Mouse (Mus musculus) forebrain, embryonic 12.5 days (tissue): ENCODE measurements around the gene Mettl1. TPM values are rescaled to one million over a fixed set of nuclear protein-coding genes. Genes with fewer than 3 reads are reported as not detected.

ENCODE experiments used
- microRNA counts: library from miRNA; unstranded; fragments of <30 nt; microRNA quantifications from one replicate; lab custom pipeline; 2017
- microRNA-seq: library from miRNA; unstranded; fragments of <30 nt; microRNA quantifications from one replicate; pipeline ENCODE4, GENCODE M21; 2017
- polyA plus RNA-seq: library from polyadenylated mRNA; unstranded; fragments of >200 nt; fragmentation: Nextera tagmentation; extraction: Ambion mirVana; gene quantifications from 2 replicates; pipeline ENCODE4 v1.2.1, GENCODE M21; 2016

The Mettl1 gene
- polyA plus RNA-seq, 1 experiment from 2014 or later: 35.5 TPM

MicroRNA genes within 50 kb of the gene (microRNA counts, 519-probe panel; counts per million panel counts)
- microRNA mmu-miR-26a (lab: Ali Mortazavi, UCI): 2,339 counts per million, percentile 14 among the panel's probes with 10 or more counts
- not detected for microRNA mmu-miR-546 (lab: Ali Mortazavi, UCI)

Small RNA genes within 50 kb of the gene (microRNA-seq; reads per million reads assigned to microRNA genes)
- 46.8 reads per million, percentile 43 among the genes with 10 or more reads in this experiment for gene Mir26a-2
- gene Mir546: 0.73 reads per million

Other genes starting within 250 kb of the Mettl1 start
- 14.2 and 14.5 TPM in 2 replicates for gene Atp23, start 140.1 kb upstream of the Mettl1 start, polyA plus RNA-seq
- gene Ctdsp2, start 62.7 kb upstream of the Mettl1 start, polyA plus RNA-seq: 49.2 and 49.5 TPM in 2 replicates
- 0.21 TPM in 1 of 2 replicates, not detected in the other for gene Avil, start 40.7 kb upstream of the Mettl1 start, polyA plus RNA-seq
- gene Tsfm, start 10.6 kb upstream of the Mettl1 start, polyA plus RNA-seq: 82.7 and 82.8 TPM in 2 replicates
- 0.14 and 0.20 TPM in 2 replicates for gene Eef1akmt3, start 99 bp downstream of the Mettl1 start, polyA plus RNA-seq
- gene Cyp27b1, start 6.8 kb downstream of the Mettl1 start, polyA plus RNA-seq: 0.10 and 0.28 TPM in 2 replicates
- gene March9, start 18.8 kb downstream of the Mettl1 start, polyA plus RNA-seq: 3.9 and 4.2 TPM in 2 replicates
- gene Cdk4, start 22.1 kb downstream of the Mettl1 start, polyA plus RNA-seq: 2,431 and 2,450 TPM in 2 replicates
- 139 and 158 TPM in 2 replicates for gene Tspan31, start 28.9 kb downstream of the Mettl1 start, polyA plus RNA-seq
- 0.73 and 1.1 TPM in 2 replicates for gene Agap2, start 33.9 kb downstream of the Mettl1 start, polyA plus RNA-seq
- gene Os9, start 79.7 kb downstream of the Mettl1 start, polyA plus RNA-seq: 86.1 and 90.2 TPM in 2 replicates
- gene B4galnt1, start 123.8 kb downstream of the Mettl1 start, polyA plus RNA-seq: 13.3 and 14.7 TPM in 2 replicates
- 0.86 and 2.2 TPM in 2 replicates for gene Slc26a10, start 139.2 kb downstream of the Mettl1 start, polyA plus RNA-seq
- gene Arhgef25, start 148.7 kb downstream of the Mettl1 start, polyA plus RNA-seq: 32.3 and 36.4 TPM in 2 replicates
- gene Dtx3, start 154.3 kb downstream of the Mettl1 start, polyA plus RNA-seq: 170 and 172 TPM in 2 replicates
- 19.4 and 20.2 TPM in 2 replicates for gene Pip4k2c, start 170.2 kb downstream of the Mettl1 start, polyA plus RNA-seq
- 44.1 and 53.1 TPM in 2 replicates for gene Kif5a, start 221.9 kb downstream of the Mettl1 start, polyA plus RNA-seq
- 226 and 229 TPM in 2 replicates for gene Dctn2, start 225.0 kb downstream of the Mettl1 start, polyA plus RNA-seq
- gene Mbd6, start 247.6 kb downstream of the Mettl1 start, polyA plus RNA-seq: 18.4 and 21.2 TPM in 2 replicates